27 mouse cellular contexts compared by ENCODE assay signal in genomic region chr12:69507906-69508305, GRCm38 (mm10).
"Had no signal": no experiment of that assay in that cellular context is flagged by ENCODE, and none has a peak within 500 bp of the region (broad histone marks: within the 10 kb centered on the region; RNA-seq: fewer than 3 reads in every experiment).

No protein-coding gene starts in this region.

- H3K9ac ChIP-seq: limb, embryonic 12.5 days; limb, embryonic 13.5 days; limb, embryonic 15.5 days; liver, embryonic 12.5 days; liver, embryonic 13.5 days; liver, embryonic 14.5 days; liver, embryonic 15.5 days; liver, postnatal 0 days; lung, embryonic 14.5 days; lung, embryonic 15.5 days; midbrain, embryonic 12.5 days; midbrain, embryonic 13.5 days; midbrain, embryonic 15.5 days; neural tube, embryonic 12.5 days had no signal

- DNase-seq: left cerebral cortex, postnatal 4 days; liver; liver, embryonic 13.5 days; lung, adult 18-20 months; lung, adult 2 months; midbrain, embryonic 14.5 days had no signal

- H3K9me3 ChIP-seq: limb, embryonic 10.5 days; limb, embryonic 12.5 days; limb, embryonic 13.5 days; limb, embryonic 15.5 days; liver, embryonic 12.5 days; liver, embryonic 13.5 days; liver, embryonic 15.5 days; lung, embryonic 15.5 days; midbrain, embryonic 10.5 days; midbrain, embryonic 12.5 days; midbrain, embryonic 13.5 days; midbrain, embryonic 15.5 days; neural tube, embryonic 12.5 days had no signal

- H3K27me3 ChIP-seq: limb, embryonic 13.5 days; limb, embryonic 15.5 days; liver, embryonic 12.5 days; liver, embryonic 13.5 days; liver, embryonic 15.5 days; lung, embryonic 15.5 days; midbrain, embryonic 13.5 days; midbrain, embryonic 15.5 days; neural tube, embryonic 12.5 days had no signal

- ATAC-seq: liver, embryonic 12.5 days; liver, postnatal 0 days; midbrain, embryonic 13.5 days; midbrain, embryonic 15.5 days; midbrain, embryonic 16.5 days had no signal

- H3K36me3 ChIP-seq: limb, embryonic 10.5 days; limb, embryonic 12.5 days; limb, embryonic 13.5 days; limb, embryonic 15.5 days; liver, embryonic 12.5 days; liver, embryonic 13.5 days; liver, embryonic 15.5 days; lung, embryonic 15.5 days; midbrain, embryonic 10.5 days; midbrain, embryonic 12.5 days; midbrain, embryonic 13.5 days; midbrain, embryonic 15.5 days; neural tube, embryonic 12.5 days had no signal

- H3K27ac ChIP-seq: left cerebral cortex, adult 2 months; limb, embryonic 10.5 days; limb, embryonic 12.5 days; limb, embryonic 13.5 days; limb, embryonic 15.5 days; liver, embryonic 12.5 days; liver, embryonic 13.5 days; liver, embryonic 14.5 days; liver, embryonic 15.5 days; lung, embryonic 15.5 days; macrophage; midbrain, embryonic 10.5 days; midbrain, embryonic 12.5 days; midbrain, embryonic 13.5 days; midbrain, embryonic 15.5 days; neural tube, embryonic 12.5 days had no signal

- H3K4me2 ChIP-seq: limb, embryonic 12.5 days; limb, embryonic 13.5 days; limb, embryonic 15.5 days; liver, embryonic 11.5 days; liver, embryonic 12.5 days; liver, embryonic 13.5 days; liver, embryonic 15.5 days; lung, embryonic 14.5 days; lung, embryonic 15.5 days; midbrain, embryonic 12.5 days; midbrain, embryonic 13.5 days; midbrain, embryonic 15.5 days; neural tube, embryonic 12.5 days had no signal

- H3K4me3 ChIP-seq: left cerebral cortex, adult 2 months; limb, embryonic 10.5 days; limb, embryonic 12.5 days; limb, embryonic 13.5 days; limb, embryonic 15.5 days; liver, embryonic 12.5 days; liver, embryonic 13.5 days; liver, embryonic 15.5 days; lung, embryonic 15.5 days; megakaryocyte, embryonic 14.5 days; midbrain, embryonic 10.5 days; midbrain, embryonic 12.5 days; midbrain, embryonic 13.5 days; midbrain, embryonic 15.5 days; myocyte; neural tube, embryonic 12.5 days had no signal

- H3K4me1 ChIP-seq: midbrain, embryonic 12.5 days; midbrain, embryonic 15.5 days; neural tube, embryonic 12.5 days had no signal
